Mouse (Mus musculus) brain, embryonic 14.5 days (tissue): ENCODE measurements around the gene Mgrn1.

Experiments used
- CTCF ChIP-seq: fragments of 200-500 bp; IDR thresholded peaks from 2 replicates; pipeline ENCODE4 v1.5.1; 2012; ENCODE audit warnings: inconsistent platforms, mild to moderate bottlenecking, moderate library complexity, borderline replicate concordance; ENCODE audit not compliant: insufficient read depth, insufficient read length; ENCODE audit errors: extremely low read depth
- POLR2A ChIP-seq: fragments of 200-500 bp; IDR thresholded peaks from 2 replicates; pipeline ENCODE4 v1.6.1; 2012; ENCODE audit warnings: mild to moderate bottlenecking, inconsistent platforms, borderline replicate concordance; ENCODE audit not compliant: poor library complexity, insufficient read depth, insufficient read length, severe bottlenecking; ENCODE audit errors: extremely low read depth

GRCm38 (mm10) chr16:4871926-4872325 lies 14.1 kb upstream of the Mgrn1 start:
- TF ChIP-seq CTCF (no peak), POLR2A (no peak)
